Mouse (Mus musculus) testis, adult 2 months (tissue): ENCODE data around the gene Fbln5. TPM values are rescaled to one million over a fixed set of nuclear protein-coding genes. Genes with fewer than 3 reads are reported as not detected.

Source experiments
- H3K27ac ChIP-seq: fragments of 200-500 bp; 2 replicates; pipeline ENCODE4 v1.5.1; 2012; ENCODE audit warnings: low read depth, low read length; ENCODE audit not compliant: control insufficient read depth, insufficient read depth
- H3K27me3 ChIP-seq: fragments of 200-500 bp; 2 replicates; pipeline ENCODE4 v1.6.1; 2012; ENCODE audit warnings: mild to moderate bottlenecking, low read length, moderate library complexity; ENCODE audit not compliant: control insufficient read depth, insufficient read depth
- H3K36me3 ChIP-seq: fragments of 200-500 bp; 2 replicates; pipeline ENCODE4 v1.6.1; 2012; ENCODE audit warnings: mild to moderate bottlenecking, low read length; ENCODE audit not compliant: control insufficient read depth, insufficient read depth
- H3K4me1 ChIP-seq: fragments of 200-500 bp; 2 replicates; pipeline ENCODE4 v1.6.1; 2012; ENCODE audit warnings: low read length; ENCODE audit not compliant: control insufficient read depth, insufficient read depth
- H3K4me3 ChIP-seq: fragments of 200-500 bp; 2 replicates; pipeline ENCODE4 v1.5.1; 2012; ENCODE audit warnings: low read depth, mild to moderate bottlenecking, low read length, moderate library complexity, mixed read lengths; ENCODE audit not compliant: control insufficient read depth
- CTCF ChIP-seq: fragments of 200-500 bp; IDR thresholded peaks from 2 replicates; pipeline ENCODE4 v1.5.1; 2012; ENCODE audit warnings: low read depth, mild to moderate bottlenecking, inconsistent platforms, low read length, moderate library complexity; ENCODE audit not compliant: control insufficient read depth, insufficient read depth, insufficient replicate concordance
- POLR2A ChIP-seq: fragments of 200-500 bp; IDR thresholded peaks from 2 replicates; pipeline ENCODE4 v1.6.1; 2012; ENCODE audit warnings: low read depth, mild to moderate bottlenecking, inconsistent platforms, low read length, moderate library complexity; ENCODE audit not compliant: control insufficient read depth
- polyA plus RNA-seq: library from polyadenylated mRNA; depleted of rRNA; stranded (reverse); fragments of >200 nt; gene quantifications from 2 replicates; pipeline ENCODE4 v1.2.3, GENCODE M21; 2012

Fbln5 gene
- polyA plus RNA-seq, 1 experiment = 7.9 TPM

DNA sequence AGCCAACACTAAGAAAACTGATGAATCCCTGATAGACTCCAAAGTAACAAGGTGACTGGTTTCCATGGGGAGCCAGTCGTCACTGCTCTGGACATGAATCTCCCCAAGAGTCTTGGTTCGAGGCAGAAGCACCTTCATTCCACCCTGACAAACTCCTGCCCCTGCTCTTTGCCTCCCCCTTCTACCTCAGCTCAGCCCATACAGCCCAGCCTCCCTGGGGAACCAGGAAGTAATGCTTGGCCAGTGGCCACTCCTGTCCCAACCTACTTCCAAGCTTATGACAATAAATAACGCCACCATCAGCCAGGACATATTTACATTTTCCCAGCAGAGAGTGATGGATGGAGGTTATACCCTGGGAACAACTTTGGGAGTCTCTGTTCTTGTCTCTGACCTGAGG is 45.9 kb downstream of the Fbln5 start:
- Histone ChIP-seq H3K27ac (no peak overlapping the region), H3K36me3 (no peaks in the 10 kb centered on the region), H3K4me3 (no peak overlapping the region), H3K4me1 (peaks cover 2% of the 10 kb centered on the region), H3K27me3 (no peaks in the 10 kb centered on the region)
- TF ChIP-seq POLR2A (no peak), CTCF (no peak)

DNA sequence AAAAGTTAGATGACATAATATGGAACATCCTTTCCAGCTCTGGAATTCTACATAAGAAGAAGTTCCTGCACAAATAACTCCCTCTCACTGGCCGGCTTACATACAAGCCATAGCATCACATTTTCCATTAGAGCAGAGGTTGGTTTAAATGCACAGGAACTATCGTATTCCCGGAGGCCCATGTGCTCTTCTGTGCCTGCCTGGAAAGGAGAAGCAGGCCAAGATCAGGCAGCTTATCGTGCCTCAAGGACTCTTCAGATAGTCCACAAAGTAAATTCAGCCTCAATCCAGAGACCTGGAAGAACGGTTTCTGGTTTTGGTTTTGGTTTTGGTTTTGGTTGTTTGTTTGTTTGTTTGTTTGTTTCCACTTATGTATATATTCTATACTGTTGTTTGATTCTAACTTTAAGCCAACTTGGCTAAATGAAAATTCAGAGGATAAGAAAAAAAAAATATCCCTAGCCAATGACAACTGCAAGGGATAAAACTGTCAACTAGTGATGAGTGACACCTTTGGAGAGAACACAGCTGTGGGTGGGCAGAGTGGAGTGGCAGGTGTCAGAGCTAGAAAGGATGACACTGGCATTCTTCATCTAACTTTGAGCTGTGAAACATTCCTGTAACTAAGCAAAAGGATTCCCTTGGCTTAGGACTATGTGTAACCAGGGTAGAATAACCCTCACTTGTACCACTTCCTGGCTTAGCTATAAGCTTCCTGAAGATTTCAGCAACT is 48.4 kb downstream of the Fbln5 start:
- no peaks in the 10 kb centered on the region for H3K36me3 ChIP-seq
- H3K4me3 ChIP-seq = no peak overlapping the region
- H3K27ac ChIP-seq = no peak overlapping the region
- TF ChIP-seq POLR2A (no peak), CTCF (no peak)
- peaks cover 2% of the 10 kb centered on the region for H3K4me1 ChIP-seq
- no peaks in the 10 kb centered on the region for H3K27me3 ChIP-seq

DNA sequence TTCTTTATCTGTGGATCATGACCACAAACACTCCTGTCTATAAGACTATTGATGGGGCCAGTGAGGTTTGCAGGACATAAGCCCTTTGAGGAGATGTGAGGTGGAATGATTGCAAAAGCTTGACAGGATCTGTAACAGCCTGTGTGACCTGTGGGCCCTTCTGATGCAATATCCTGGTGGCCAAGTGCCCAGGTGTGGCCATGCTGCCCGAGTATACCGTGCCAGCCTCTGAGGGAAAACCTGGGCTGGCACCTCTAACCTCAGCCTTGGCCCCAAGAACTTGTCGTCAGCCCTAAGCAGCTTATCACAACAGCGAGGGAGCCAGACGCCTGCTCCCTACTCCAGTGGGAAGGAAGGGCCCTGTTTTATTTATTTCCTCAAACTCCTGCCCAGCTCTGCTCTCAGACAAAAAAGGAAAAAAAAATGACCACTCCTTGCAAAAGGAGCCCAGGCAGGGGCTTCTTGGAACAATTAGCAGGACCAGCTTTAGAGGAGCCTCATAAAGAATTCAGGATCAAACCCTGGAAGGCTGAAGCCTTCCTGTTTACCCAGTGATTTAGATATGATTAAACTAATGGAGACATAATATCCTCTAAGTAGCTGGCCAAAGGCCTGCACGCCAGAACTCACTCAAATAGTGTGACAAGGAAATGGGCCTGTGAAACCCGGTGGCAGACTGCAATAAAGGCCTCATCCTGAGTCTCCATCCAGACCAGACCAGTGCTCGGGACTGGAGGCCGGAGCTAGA is 51.4 kb downstream of the Fbln5 start:
- Histone ChIP-seq H3K27me3 (no peaks in the 10 kb centered on the region), H3K27ac (no peak overlapping the region), H3K4me3 (no peak overlapping the region), H3K36me3 (no peaks in the 10 kb centered on the region), H3K4me1 (no peaks in the 10 kb centered on the region)
- TF ChIP-seq POLR2A (no peak), CTCF (no peak)

DNA sequence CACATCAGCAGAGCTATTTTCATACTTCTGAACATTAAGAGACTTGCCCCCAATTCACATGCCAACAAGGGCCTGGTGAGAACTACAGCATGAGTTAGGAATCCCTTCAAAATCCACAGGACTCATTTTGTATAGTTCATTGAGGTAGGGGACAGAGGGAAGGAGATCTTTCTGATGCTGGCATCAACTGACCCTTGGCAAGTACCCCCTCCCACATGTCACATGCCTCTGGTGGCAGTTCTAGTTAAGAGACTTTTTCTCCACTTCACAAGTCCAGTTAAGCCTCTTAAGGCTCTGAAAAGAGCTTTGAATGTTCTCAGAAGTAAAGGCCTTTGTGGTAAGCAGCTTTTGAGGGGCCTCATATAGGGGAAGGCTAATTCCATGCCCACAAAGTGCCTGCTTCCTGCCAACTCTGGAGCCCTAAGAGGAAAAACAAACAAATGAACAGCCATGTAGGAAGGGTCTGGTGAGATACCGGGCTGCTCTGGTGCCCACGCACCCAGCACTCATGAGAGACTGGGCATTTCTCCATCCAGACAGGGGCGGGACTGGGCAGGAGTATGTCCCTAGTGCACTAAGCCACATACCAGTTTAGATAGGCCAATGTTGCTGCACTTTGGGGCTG is 52.5 kb downstream of the Fbln5 start:
- no peaks in the 10 kb centered on the region for H3K27me3 ChIP-seq
- H3K4me3 ChIP-seq = no peak overlapping the region
- no peaks in the 10 kb centered on the region for H3K36me3 ChIP-seq
- no peak overlapping the region for H3K27ac ChIP-seq
- H3K4me1 ChIP-seq = no peaks in the 10 kb centered on the region
- TF ChIP-seq POLR2A = no peak
- no peak for TF ChIP-seq CTCF

DNA sequence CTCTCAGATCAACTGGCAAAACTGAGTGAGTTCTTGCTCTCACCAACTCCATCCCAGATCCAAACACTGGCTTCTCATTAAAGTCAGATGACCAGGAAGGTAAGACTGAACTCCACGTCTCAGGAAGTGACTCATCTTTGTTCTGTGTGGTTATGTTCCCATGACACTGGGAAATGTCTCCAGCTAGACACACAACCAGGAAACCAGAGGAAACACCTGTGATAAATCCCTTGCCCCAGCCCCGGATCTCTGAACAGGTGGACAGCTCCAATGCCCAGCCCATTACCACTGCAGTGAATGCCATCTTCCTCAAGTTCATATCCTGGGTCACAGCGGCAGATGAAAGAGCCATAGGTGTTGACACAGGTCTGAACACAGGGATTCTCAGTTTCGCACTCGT is 54.0 kb downstream of the Fbln5 start:
- Histone ChIP-seq H3K4me1 (no peaks in the 10 kb centered on the region), H3K27me3 (no peaks in the 10 kb centered on the region), H3K27ac (no peak overlapping the region), H3K4me3 (no peak overlapping the region), H3K36me3 (no peaks in the 10 kb centered on the region)
- TF ChIP-seq CTCF = no peak
- no peak for TF ChIP-seq POLR2A

DNA sequence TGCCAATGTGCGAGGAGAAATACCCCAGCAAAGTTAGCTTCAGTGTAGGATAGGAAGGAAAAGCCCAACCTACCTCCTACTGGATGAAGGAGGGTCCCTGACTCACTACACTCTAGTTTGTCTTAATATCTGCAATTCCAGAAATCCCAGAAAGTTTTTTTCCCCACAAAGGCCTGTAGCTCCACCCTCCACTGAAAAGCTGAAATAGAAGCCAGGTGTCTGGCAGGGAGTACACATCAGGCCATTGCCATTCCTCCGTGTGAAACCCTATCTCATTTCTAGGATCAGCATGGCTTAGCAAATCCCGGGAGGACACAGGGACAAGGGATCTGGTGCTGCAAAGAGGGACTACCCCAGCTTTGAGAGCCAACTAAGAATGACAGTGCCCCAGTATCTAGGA is 55.8 kb downstream of the Fbln5 start:
- Histone ChIP-seq H3K27me3 (no peaks in the 10 kb centered on the region), H3K4me1 (no peaks in the 10 kb centered on the region), H3K27ac (no peak overlapping the region), H3K36me3 (no peaks in the 10 kb centered on the region), H3K4me3 (no peak overlapping the region)
- TF ChIP-seq CTCF (no peak), POLR2A (no peak)

DNA sequence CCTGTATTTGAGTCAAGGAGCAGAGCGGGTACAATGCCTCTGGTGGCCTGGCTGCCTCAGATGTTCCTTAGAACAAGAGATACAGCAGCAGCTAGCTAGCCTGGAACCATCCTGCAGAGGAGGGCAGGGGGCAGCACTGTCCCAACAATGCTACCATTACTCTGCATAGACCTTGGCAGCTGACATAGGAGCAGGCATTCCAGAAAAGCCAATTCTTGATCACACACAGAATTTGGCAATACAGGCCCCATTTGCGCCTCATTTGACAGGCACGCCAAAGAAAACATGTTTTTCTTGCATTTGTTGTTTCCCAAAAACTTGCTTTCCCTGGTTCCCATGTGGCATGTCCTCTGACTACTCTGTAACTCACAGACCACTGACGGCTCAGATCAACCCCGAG is 56.8 kb downstream of the Fbln5 start:
- Histone ChIP-seq H3K4me3 (no peak overlapping the region), H3K36me3 (no peaks in the 10 kb centered on the region), H3K27ac (no peak overlapping the region), H3K27me3 (no peaks in the 10 kb centered on the region), H3K4me1 (no peaks in the 10 kb centered on the region)
- TF ChIP-seq CTCF (peak; percentile 15; the same call in 1 of the 2 replicates), POLR2A (no peak)
